Mouse (Mus musculus): ENCODE results near the gene Endov.
A peak's percentile ranks its signal among the peaks of the same experiment; 100 is the strongest.

Gene Endov

GRCm38 (mm10) chr11:119516677-119517361, 25.7 kb downstream of the Endov start:
- 0 out of 2 replicates have a peak, but pooled peaks have one; percentile 30 for ATAC-seq (ENCODE audit: low TSS enrichment)

- ATAC-seq (ENCODE audit: low TSS enrichment): no peak
These were observed 28.2 kb downstream of the Endov start for GRCm38 (mm10) chr11:119519387-119519786.

- ATAC-seq (ENCODE audit: low TSS enrichment): peak; percentile 51
These were observed 29.0 kb downstream of the Endov start for GRCm38 (mm10) chr11:119520005-119520712.

GRCm38 (mm10) chr11:119520713-119521063, 29.5 kb downstream of the Endov start:
- no peak for ATAC-seq (ENCODE audit: low TSS enrichment)

- no peak for ATAC-seq (ENCODE audit: low TSS enrichment)
These were observed 31.0 kb downstream of the Endov start for GRCm38 (mm10) chr11:119521920-119522710.

- ATAC-seq (ENCODE audit: low TSS enrichment): no peak
These were observed 31.6 kb downstream of the Endov start for GRCm38 (mm10) chr11:119522779-119523178.

GRCm38 (mm10) chr11:119523392-119523791, 32.2 kb downstream of the Endov start:
- no peak for ATAC-seq (ENCODE audit: low TSS enrichment)

GRCm38 (mm10) chr11:119524545-119524949, 33.4 kb downstream of the Endov start:
- ATAC-seq (ENCODE audit: low TSS enrichment): peak; percentile 68; the same call in 1 of the 2 replicates

- ATAC-seq (ENCODE audit: low TSS enrichment): peak; percentile 66; the same call in 1 of the 2 replicates
These were observed 35.2 kb downstream of the Endov start for GRCm38 (mm10) chr11:119526068-119526966.

- ATAC-seq (ENCODE audit: low TSS enrichment): peak; percentile 39; the same call in 1 of the 2 replicates
These were observed 37.8 kb downstream of the Endov start for GRCm38 (mm10) chr11:119528930-119529329.

GRCm38 (mm10) chr11:119532460-119532859, 41.3 kb downstream of the Endov start:
- ATAC-seq (ENCODE audit: low TSS enrichment): no peak

- no peak for ATAC-seq (ENCODE audit: low TSS enrichment)
These were observed 42.6 kb downstream of the Endov start for GRCm38 (mm10) chr11:119533745-119534144.

- ATAC-seq (ENCODE audit: low TSS enrichment): no peak
These were observed 48.8 kb downstream of the Endov start for GRCm38 (mm10) chr11:119539944-119540343.

- no peak for ATAC-seq (ENCODE audit: low TSS enrichment)
These were observed 49.4 kb downstream of the Endov start for GRCm38 (mm10) chr11:119540560-119540959.

GRCm38 (mm10) chr11:119541082-119541481, 49.9 kb downstream of the Endov start:
- no peak for ATAC-seq (ENCODE audit: low TSS enrichment)

GRCm38 (mm10) chr11:119542371-119542770, 51.2 kb downstream of the Endov start:
- ATAC-seq (ENCODE audit: low TSS enrichment): no peak

- no peak for ATAC-seq (ENCODE audit: low TSS enrichment)
These were observed 51.7 kb downstream of the Endov start for GRCm38 (mm10) chr11:119542886-119543285.

- no peak for ATAC-seq (ENCODE audit: low TSS enrichment)
These were observed 52.8 kb downstream of the Endov start for GRCm38 (mm10) chr11:119543816-119544517.

GRCm38 (mm10) chr11:119544518-119545105, 53.5 kb downstream of the Endov start:
- ATAC-seq (ENCODE audit: low TSS enrichment): no peak

GRCm38 (mm10) chr11:119545281-119545680, 54.1 kb downstream of the Endov start:
- no peak for ATAC-seq (ENCODE audit: low TSS enrichment)

Measured in frontal cortex, adult (tissue).